Mouse (Mus musculus): ENCODE results near the gene Nacc2.

DNA sequence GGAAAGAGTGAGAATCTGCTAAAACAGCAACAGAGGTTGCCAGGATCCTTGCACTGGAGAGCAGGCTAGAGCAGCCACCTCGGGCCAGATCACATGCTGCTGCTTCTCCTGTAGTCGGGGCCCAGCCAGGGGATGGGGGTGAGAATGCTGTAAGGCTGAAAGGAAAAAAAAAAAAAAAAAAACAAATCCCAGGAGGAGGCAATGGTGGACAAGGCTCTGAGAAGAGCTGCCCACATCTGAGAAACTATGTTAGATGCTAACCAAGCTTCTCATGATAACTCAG lies 3.8 kb downstream of the Nacc2 start:
- TF ChIP-seq CTCF (IDR thresholded peaks at IDR 0.05; ENCODE audit: low read depth) (no peak), EP300 (IDR thresholded peaks at IDR 0.05; ENCODE audit: low read depth) (no peak)
